Mouse (Mus musculus) adrenal gland, postnatal 14 days (tissue): ENCODE measurements at regions not wholly inside any gene's neighbourhood (a gene's known extent, or its start where the extent isn't known, plus 50 kb on each side); places are given as distances from the start of the nearest gene placed in this dataset.

Experiments
- DNase-seq: peaks from one replicate; pipeline ENCODE4 v3.0.0; 2021; ENCODE audit warnings: mixed read lengths

DNA sequence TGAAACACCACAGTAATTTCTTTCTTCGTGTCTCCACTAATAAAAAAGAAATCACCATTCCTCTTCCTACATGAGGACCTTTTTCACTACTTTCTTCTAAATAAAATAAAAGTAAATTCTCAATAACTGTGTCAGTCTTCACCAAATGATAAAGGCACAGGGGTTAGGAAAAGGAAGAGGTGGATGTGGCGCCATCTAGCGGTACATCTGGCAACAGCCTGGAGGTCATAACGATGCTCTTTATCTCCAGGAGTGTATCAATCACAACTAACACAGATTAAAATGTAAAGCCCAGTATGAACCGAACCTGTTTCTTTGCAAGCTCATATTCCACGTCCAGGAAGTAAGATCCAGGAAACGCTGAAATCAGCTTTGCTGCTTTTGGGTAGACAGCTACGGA is 793.0 kb downstream of the Gm7489 start:
- DNase-seq: peak; percentile 43
